Comparison of ENCODE assay signal across 7 mouse cellular contexts in the genomic region with DNA sequence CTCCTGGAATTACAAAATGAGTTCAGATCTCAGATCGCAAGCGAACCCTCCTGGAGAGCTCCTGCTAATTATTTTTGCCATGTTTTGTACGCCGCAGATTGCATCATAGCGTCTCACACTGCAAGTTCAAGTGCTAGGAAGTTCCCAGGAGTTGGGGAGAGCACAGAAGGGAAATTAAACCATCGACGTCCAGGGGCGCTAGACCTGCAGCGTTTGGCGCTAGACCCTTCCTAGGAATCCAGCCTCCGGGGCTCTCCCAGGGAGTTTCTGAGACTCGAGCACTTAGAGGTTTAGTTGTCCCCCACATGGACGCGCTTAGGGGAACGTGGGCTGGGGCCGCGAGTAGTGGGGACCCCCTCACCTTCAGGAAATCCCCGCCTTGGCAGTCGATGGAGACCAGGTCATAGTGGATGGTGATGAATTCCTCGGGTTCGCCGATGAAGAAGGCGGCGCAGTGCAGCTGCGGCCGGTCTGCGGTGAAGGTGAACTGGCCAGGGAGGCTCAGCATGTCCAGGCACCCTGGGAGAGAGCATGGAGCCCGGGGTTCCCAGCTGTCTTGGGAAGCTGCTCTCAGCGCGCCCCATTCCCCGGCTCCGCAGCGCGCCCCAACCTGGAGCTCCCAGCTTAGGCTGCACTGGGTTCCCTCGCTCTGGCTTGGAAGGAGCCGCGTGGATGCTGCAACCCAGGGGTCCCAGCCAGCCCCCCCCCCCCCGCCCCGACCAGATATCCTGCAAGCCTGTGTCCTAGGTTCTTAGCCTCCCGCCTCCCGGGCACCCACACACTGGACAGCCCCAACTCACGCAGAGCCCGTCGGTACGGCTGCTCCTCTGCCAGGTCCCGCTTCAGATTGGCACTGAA. TPM values are rescaled to one million over a fixed set of nuclear protein-coding genes. Genes with fewer than 3 reads are reported as not detected.
DNase-seq lines count a peak whose midpoint lies in the region; ATAC-seq lines count a peak whose summit lies in the region.

No protein-coding gene starts in this region.

- peak overlapping the region; percentile 49 for H3K9ac ChIP-seq in embryonic facial prominence, embryonic 13.5 days
- H3K9ac ChIP-seq in hindbrain, embryonic 15.5 days: peak overlapping the region; percentile 52
- H3K9ac ChIP-seq in midbrain, embryonic 12.5 days (replicated peaks): peak overlapping the region; percentile 57; the same call in 1 of the 2 replicates

- peaks cover 55% of the 10 kb centered on the region for H3K27me3 ChIP-seq in embryonic facial prominence, embryonic 13.5 days
- H3K27me3 ChIP-seq in hindbrain, embryonic 15.5 days: peaks cover 18% of the 10 kb centered on the region
- H3K27me3 ChIP-seq in midbrain, embryonic 12.5 days: peaks cover 44% of the 10 kb centered on the region

- H3K9me3 ChIP-seq in embryonic facial prominence, embryonic 13.5 days: no peaks in the 10 kb centered on the region
- H3K9me3 ChIP-seq in hindbrain, embryonic 15.5 days: no peaks in the 10 kb centered on the region
- H3K9me3 ChIP-seq in midbrain, embryonic 12.5 days: no peaks in the 10 kb centered on the region

- 2% methylated on average over 46 of the region's 46 CpGs for WGBS in embryonic facial prominence, embryonic 13.5 days
- 1% methylated on average over 46 of the region's 46 CpGs for WGBS in hindbrain, embryonic 15.5 days
- WGBS in midbrain, embryonic 12.5 days: under 1% methylated on average over 43 of the region's 46 CpGs

- H3K4me3 ChIP-seq in embryonic facial prominence, embryonic 13.5 days: peak overlapping the region; percentile 43
- H3K4me3 ChIP-seq in hindbrain, embryonic 15.5 days: peak overlapping the region; percentile 44
- peak overlapping the region; percentile 52 for H3K4me3 ChIP-seq in midbrain, embryonic 12.5 days

- peak overlapping the region; percentile 77 for H3K4me2 ChIP-seq in embryonic facial prominence, embryonic 13.5 days
- H3K4me2 ChIP-seq in hindbrain, embryonic 15.5 days: peak overlapping the region; percentile 88
- H3K4me2 ChIP-seq in midbrain, embryonic 12.5 days (replicated peaks): peak overlapping the region; percentile 95

- DNase-seq in right cerebral cortex, postnatal 14 days: peak; percentile 23
- DNase-seq in right cerebral cortex, adult 18-20 months: no peak
- DNase-seq in spleen, adult 18-20 months: no peak
- no peak for DNase-seq in thymus, postnatal 14 days

- H3K36me3 ChIP-seq in embryonic facial prominence, embryonic 13.5 days: no peaks in the 10 kb centered on the region
- H3K36me3 ChIP-seq in hindbrain, embryonic 15.5 days: no peaks in the 10 kb centered on the region
- H3K36me3 ChIP-seq in midbrain, embryonic 12.5 days: no peaks in the 10 kb centered on the region

- peaks cover 14% of the 10 kb centered on the region for H3K4me1 ChIP-seq in embryonic facial prominence, embryonic 13.5 days
- peaks cover 16% of the 10 kb centered on the region for H3K4me1 ChIP-seq in hindbrain, embryonic 15.5 days (replicated peaks)
- peaks cover 17% of the 10 kb centered on the region for H3K4me1 ChIP-seq in midbrain, embryonic 12.5 days

- H3K27ac ChIP-seq in embryonic facial prominence, embryonic 13.5 days: no peak overlapping the region
- H3K27ac ChIP-seq in hindbrain, embryonic 15.5 days (replicated peaks): no peak overlapping the region
- H3K27ac ChIP-seq in midbrain, embryonic 12.5 days (replicated peaks): no peak overlapping the region

- no peak for ATAC-seq in embryonic facial prominence, embryonic 13.5 days (ENCODE audit: insufficient number of reproducible peaks, insufficient read depth, low FRiP score, low TSS enrichment, low read depth)
- ATAC-seq in hindbrain, embryonic 15.5 days (ENCODE audit: low FRiP score, low read depth): peak; percentile 73
- ATAC-seq in midbrain, embryonic 12.5 days (ENCODE audit: low FRiP score, low read depth): peak; percentile 62

RNA-seq across cellular contexts. Expression of gene Crhbp, which starts 1.1 kb away (rescaled TPM):
- polyA plus RNA-seq in embryonic facial prominence, embryonic 13.5 days (2015; fragmentation: Nextera tagmentation; extraction: Ambion mirVana): 0.11 and 0.25 TPM in 2 replicates
- 8.7 and 8.8 TPM in 2 replicates for polyA plus RNA-seq in hindbrain, embryonic 15.5 days (2015; fragmentation: Nextera tagmentation; extraction: Ambion mirVana)
- polyA plus RNA-seq in midbrain, embryonic 12.5 days (2016; fragmentation: Nextera tagmentation; extraction: Ambion mirVana): 0.61 and 1.1 TPM in 2 replicates

RNA-seq across cellular contexts. Expression of gene S100z, which starts 34.9 kb away (rescaled TPM):
- polyA plus RNA-seq in embryonic facial prominence, embryonic 13.5 days (2015; fragmentation: Nextera tagmentation; extraction: Ambion mirVana): 3.6 and 4.0 TPM in 2 replicates
- not detected in 2 replicates for polyA plus RNA-seq in hindbrain, embryonic 15.5 days (2015; fragmentation: Nextera tagmentation; extraction: Ambion mirVana)
- not detected in 2 replicates for polyA plus RNA-seq in midbrain, embryonic 12.5 days (2016; fragmentation: Nextera tagmentation; extraction: Ambion mirVana)
